Mouse (Mus musculus) lung, embryonic 14.5 days (tissue): ENCODE results near the gene Kif13a. TPM values are rescaled to one million over a fixed set of nuclear protein-coding genes. Genes with fewer than 3 reads are reported as not detected.
A peak's percentile ranks its signal among the peaks of the same experiment; 100 is the strongest.

ENCODE experiments used
- ATAC-seq: fragments of 200-750 bp; cut with Nextera tagmentation; 2 replicates; pipeline ENCODE4 v1.8.0; 2017; ENCODE audit warnings: mild to moderate bottlenecking, moderate TSS enrichment, moderate library complexity; ENCODE audit not compliant: insufficient read depth
- DNase-seq: peaks from one replicate; pipeline ENCODE4 v3.0.0-alpha.2; 2015
- H3K27ac ChIP-seq: fragments of 300-500 bp; sonication (generic); 2 replicates; pipeline ENCODE4 v1.5.1; 2014; ENCODE audit warnings: low read depth, mild to moderate bottlenecking, moderate library complexity
- H3K27me3 ChIP-seq: fragments of 300-500 bp; sonication (generic); 2 replicates; pipeline ENCODE4 v1.6.1; 2014; ENCODE audit warnings: low read length, control low read depth; ENCODE audit not compliant: insufficient read depth
- H3K36me3 ChIP-seq: fragments of 300-500 bp; sonication (generic); 2 replicates; pipeline ENCODE4 v1.6.1; 2014; ENCODE audit warnings: control low read depth; ENCODE audit not compliant: insufficient read depth
- H3K4me1 ChIP-seq: fragments of 300-500 bp; sonication (generic); 2 replicates; pipeline ENCODE4 v1.6.1; 2014; ENCODE audit warnings: antibody characterized with exemption, control low read depth; ENCODE audit not compliant: insufficient read depth
- H3K4me2 ChIP-seq: fragments of 300-500 bp; sonication (generic); 2 replicates; pipeline ENCODE4 v1.6.1; 2014; ENCODE audit warnings: mild to moderate bottlenecking
- H3K4me3 ChIP-seq: fragments of 300-500 bp; sonication (generic); 2 replicates; pipeline ENCODE4 v1.5.1; 2014; ENCODE audit warnings: low read depth, low read length
- H3K9ac ChIP-seq: fragments of 300-500 bp; sonication (generic); 2 replicates; pipeline ENCODE4 v1.6.1; 2014
- H3K9me3 ChIP-seq: fragments of 300-500 bp; sonication (generic); 2 replicates; pipeline ENCODE4 v1.6.1; 2016; ENCODE audit warnings: low read depth, low read length, control low read depth
- CTCF ChIP-seq: IDR thresholded peaks from 2 replicates; pipeline ENCODE4 v1.5.1; 2016; ENCODE audit warnings: antibody characterized with exemption, low read depth
- WGBS: fragments of 180-500 bp; shearing (Covaris S2); extraction: QIAGEN DNeasy Blood & Tissue Kit; methylation state at CpG from one replicate; pipeline ENCODE4 v1.1.7; 2014; 5-methylcytosine and 5-hydroxymethylcytosine counted together
- polyA plus RNA-seq: library from polyadenylated mRNA; unstranded; fragments of >200 nt; fragmentation: Nextera tagmentation; extraction: Ambion mirVana; gene quantifications from 2 replicates; pipeline ENCODE4 v1.2.1, GENCODE M21; 2014

Kif13a gene
- polyA plus RNA-seq, result 35.4 and 40.4 TPM in 2 replicates

- DNase-seq (peak; percentile 97), ATAC-seq (peak; percentile 92)
- Histone ChIP-seq H3K27me3 (no peaks in the 10 kb centered on the region), H3K9me3 (no peaks in the 10 kb centered on the region), H3K4me3 (peak within 1 kb of the TSS; percentile 86), H3K36me3 (peaks cover 16% of the 10 kb centered on the region; the same call in 1 of the 2 replicates), H3K9ac (peak within 1 kb of the TSS; percentile 90), H3K4me2 (peak within 1 kb of the TSS; percentile 84), H3K4me1 (peaks cover 17% of the 10 kb centered on the region; the same call in 1 of the 2 replicates), H3K27ac (peak within 1 kb of the TSS; percentile 99)
- peak; percentile 33 for TF ChIP-seq CTCF
- under 1% methylated on average over 73 of the region's 96 CpGs for WGBS
These were observed at the start of gene Kif13a for GRCm38 (mm10) chr13:46929719-46930658. Gene Kif13a, minus strand, starts transcription at chr13:46929867.

GRCm38 (mm10) chr13:46976532-46976931, 46.9 kb upstream of the Kif13a start:
- H3K27ac ChIP-seq, result no peak overlapping the region
- DNase-seq, result no peak
- ATAC-seq, result no peak
- no peak overlapping the region for H3K9ac ChIP-seq
- H3K9me3 ChIP-seq, result no peaks in the 10 kb centered on the region
- no peak overlapping the region for H3K4me2 ChIP-seq
- 84% methylated on average over 7 of the region's 7 CpGs for WGBS
- peak; percentile 35; the same call in 1 of the 2 replicates for TF ChIP-seq CTCF
- H3K36me3 ChIP-seq, result no peaks in the 10 kb centered on the region
- no peak overlapping the region for H3K4me3 ChIP-seq
- no peaks in the 10 kb centered on the region for H3K27me3 ChIP-seq
- H3K4me1 ChIP-seq, result peaks cover 10% of the 10 kb centered on the region; the same call in 1 of the 2 replicates

GRCm38 (mm10) chr13:46975930-46976329, 46.3 kb upstream of the Kif13a start:
- peak overlapping the region; percentile 22 for H3K27ac ChIP-seq
- no peak for TF ChIP-seq CTCF
- no peaks in the 10 kb centered on the region for H3K27me3 ChIP-seq
- ATAC-seq (no peak), DNase-seq (no peak)
- no peak overlapping the region for H3K4me2 ChIP-seq
- WGBS, result 25% methylated on average over 4 of the region's 4 CpGs
- H3K9ac ChIP-seq, result no peak overlapping the region
- H3K9me3 ChIP-seq, result no peaks in the 10 kb centered on the region
- peaks cover 10% of the 10 kb centered on the region; the same call in 1 of the 2 replicates for H3K4me1 ChIP-seq
- no peak overlapping the region for H3K4me3 ChIP-seq
- no peaks in the 10 kb centered on the region for H3K36me3 ChIP-seq

DNA sequence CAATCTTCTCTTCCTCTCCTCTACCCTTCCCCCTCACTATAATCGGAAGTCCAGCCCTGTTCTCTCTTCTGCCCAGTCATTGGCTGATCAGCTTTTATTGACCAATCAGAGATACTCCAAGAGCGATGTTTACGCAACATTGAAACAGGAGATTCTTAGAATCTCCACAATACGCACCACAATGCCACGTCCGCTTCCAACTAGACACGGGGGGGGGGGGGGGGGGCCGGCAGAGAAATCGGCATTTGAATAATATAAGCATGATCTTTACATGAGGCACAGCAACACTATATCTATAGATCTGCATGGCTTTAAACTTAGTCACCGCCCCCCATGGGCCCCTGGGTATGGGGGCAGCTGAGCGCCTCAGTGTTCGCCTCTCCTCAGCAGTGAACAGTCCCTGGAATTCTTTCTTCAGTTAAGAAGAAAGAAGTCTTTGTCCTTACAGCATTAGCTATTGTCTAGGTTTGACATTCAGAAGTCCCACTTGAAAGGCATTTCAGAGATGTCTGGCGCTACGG, 45.4 kb upstream of the Kif13a start:
- Histone ChIP-seq H3K4me3 (no peak overlapping the region), H3K9ac (no peak overlapping the region), H3K9me3 (no peaks in the 10 kb centered on the region), H3K36me3 (no peaks in the 10 kb centered on the region), H3K27me3 (no peaks in the 10 kb centered on the region), H3K4me1 (peaks cover 8% of the 10 kb centered on the region; the same call in 1 of the 2 replicates), H3K27ac (peak overlapping the region; percentile 22), H3K4me2 (peak overlapping the region; percentile 34; the same call in 1 of the 2 replicates)
- WGBS, result 50% methylated on average over 14 of the region's 14 CpGs
- TF ChIP-seq CTCF, result no peak
- DNase-seq, result peak; percentile 42
- ATAC-seq, result peak; percentile 65; the same call in 1 of the 2 replicates

- no peaks in the 10 kb centered on the region for H3K36me3 ChIP-seq
- no peak for TF ChIP-seq CTCF
- H3K27me3 ChIP-seq, result no peaks in the 10 kb centered on the region
- WGBS, result 47% methylated on average over 10 of the region's 10 CpGs
- no peak overlapping the region for H3K27ac ChIP-seq
- DNase-seq, result no peak
- no peaks in the 10 kb centered on the region for H3K4me1 ChIP-seq
- no peak overlapping the region for H3K4me3 ChIP-seq
- no peak overlapping the region for H3K9ac ChIP-seq
- no peaks in the 10 kb centered on the region for H3K9me3 ChIP-seq
- H3K4me2 ChIP-seq, result no peak overlapping the region
- no peak for ATAC-seq
These were observed 40.7 kb upstream of the Kif13a start for GRCm38 (mm10) chr13:46970286-46970945.

- Histone ChIP-seq H3K4me3 (no peak overlapping the region), H3K4me2 (no peak overlapping the region), H3K27ac (no peak overlapping the region), H3K36me3 (no peaks in the 10 kb centered on the region), H3K4me1 (no peaks in the 10 kb centered on the region), H3K9me3 (no peaks in the 10 kb centered on the region), H3K9ac (no peak overlapping the region), H3K27me3 (no peaks in the 10 kb centered on the region)
- TF ChIP-seq CTCF, result peak; percentile 19; the same call in 1 of the 2 replicates
- WGBS, result 86% methylated on average over 2 of the region's 2 CpGs
- ATAC-seq, result no peak
- DNase-seq, result no peak
These were observed 39.0 kb upstream of the Kif13a start for GRCm38 (mm10) chr13:46968626-46969025.

DNA sequence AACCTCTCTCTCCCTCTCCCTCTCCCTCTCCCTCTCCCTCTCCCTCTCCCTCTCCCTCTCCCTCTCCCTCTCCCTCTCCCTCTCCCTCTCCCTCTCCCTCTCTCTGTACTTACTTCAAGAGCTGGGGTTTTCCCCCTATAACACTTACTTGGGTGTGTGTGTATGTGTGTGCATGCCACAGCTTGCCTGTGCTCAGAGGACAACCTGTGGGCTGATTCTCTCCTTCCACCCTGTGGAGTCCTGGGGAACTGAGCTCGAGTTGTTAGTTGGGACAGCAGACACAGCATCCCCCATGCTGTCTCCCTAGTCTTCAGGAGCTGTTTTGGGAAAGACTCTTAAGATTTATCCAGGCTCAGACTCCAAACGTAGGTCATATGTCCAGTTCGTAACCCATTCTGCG, 37.6 kb upstream of the Kif13a start:
- ATAC-seq (no peak), DNase-seq (no peak)
- H3K9me3 ChIP-seq, result no peaks in the 10 kb centered on the region
- no peaks in the 10 kb centered on the region for H3K36me3 ChIP-seq
- H3K27me3 ChIP-seq, result no peaks in the 10 kb centered on the region
- H3K4me2 ChIP-seq, result no peak overlapping the region
- H3K27ac ChIP-seq, result no peak overlapping the region
- no peaks in the 10 kb centered on the region for H3K4me1 ChIP-seq
- 0 out of 2 replicates have a peak, but pooled peaks have one; percentile 11 for TF ChIP-seq CTCF
- H3K4me3 ChIP-seq, result no peak overlapping the region
- WGBS, result 62% methylated on average over 4 of the region's 4 CpGs
- no peak overlapping the region for H3K9ac ChIP-seq
